Mouse (Mus musculus): ENCODE data around the gene Vmn1r18.
"Not testable (repeated sequence)": the region's sequence is repeated elsewhere in the genome, so short reads cannot be mapped to it uniquely, and the experiment has no call there.

Gene Vmn1r18

DNA sequence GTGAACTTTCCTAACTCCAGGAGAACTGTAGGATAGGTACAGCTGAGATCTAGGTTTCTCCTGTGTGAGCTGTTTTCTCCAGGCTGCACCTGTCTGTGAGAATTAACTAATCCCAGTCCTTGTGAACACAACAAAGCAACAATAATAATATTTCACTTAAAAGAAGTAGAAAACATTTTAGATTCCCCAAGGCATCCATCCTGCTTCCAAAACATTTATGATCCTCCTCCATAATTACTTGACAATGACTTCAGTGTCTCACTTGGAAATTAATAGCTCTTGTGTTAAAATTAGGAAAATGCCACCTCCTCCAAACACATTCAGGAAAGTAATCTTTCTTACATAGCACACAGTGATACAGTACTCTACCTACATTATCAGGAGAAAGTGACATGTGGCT, at the start of gene Vmn1r18:
Vmn1r18 (minus strand) TSS at position 101 of the 400 bp plus-strand sequence.
- no peak for DNase-seq

DNA sequence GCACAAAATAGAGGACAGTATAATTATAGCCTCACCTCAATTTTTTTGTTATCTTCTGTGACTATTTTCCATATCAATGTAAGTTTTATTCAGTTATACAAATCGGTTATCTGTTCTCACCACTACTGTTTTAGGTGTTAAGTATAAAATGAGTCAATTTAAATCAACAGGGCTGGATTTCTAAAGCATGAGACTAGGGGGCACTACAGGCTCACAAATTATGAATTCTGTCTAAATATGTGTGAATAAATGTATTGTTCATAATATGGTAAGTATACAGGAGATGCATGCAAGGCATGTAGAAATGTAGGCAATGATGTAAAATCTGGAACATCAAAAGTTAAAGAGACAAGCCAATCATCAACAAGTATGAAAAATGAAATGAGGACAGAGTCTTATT, 35.6 kb upstream of the Vmn1r18 start:
- DNase-seq: no peak

DNA sequence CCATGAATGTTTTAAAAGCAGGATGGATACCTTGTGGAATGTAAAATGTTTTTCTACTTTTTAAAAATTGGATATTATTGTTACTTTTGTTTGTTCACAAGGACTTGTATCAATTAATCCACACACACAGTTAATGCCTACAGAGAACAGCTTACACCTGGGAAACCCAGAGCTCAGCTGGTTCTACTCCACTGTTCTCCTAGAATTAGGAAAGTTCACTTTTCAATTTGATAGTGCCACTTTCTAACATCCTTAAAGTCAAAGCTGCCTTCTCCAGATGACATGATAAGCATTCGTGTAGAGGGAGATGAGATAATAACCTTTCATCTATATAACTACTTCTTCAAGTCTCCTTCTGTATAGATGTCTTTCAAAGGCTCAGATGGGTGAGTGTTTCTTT, 33.0 kb upstream of the Vmn1r18 start, which contains the start of gene Vmn1r20:
Vmn1r20 (plus strand) TSS at position 301 of the 400 bp plus-strand sequence.
- DNase-seq: no peak

DNA sequence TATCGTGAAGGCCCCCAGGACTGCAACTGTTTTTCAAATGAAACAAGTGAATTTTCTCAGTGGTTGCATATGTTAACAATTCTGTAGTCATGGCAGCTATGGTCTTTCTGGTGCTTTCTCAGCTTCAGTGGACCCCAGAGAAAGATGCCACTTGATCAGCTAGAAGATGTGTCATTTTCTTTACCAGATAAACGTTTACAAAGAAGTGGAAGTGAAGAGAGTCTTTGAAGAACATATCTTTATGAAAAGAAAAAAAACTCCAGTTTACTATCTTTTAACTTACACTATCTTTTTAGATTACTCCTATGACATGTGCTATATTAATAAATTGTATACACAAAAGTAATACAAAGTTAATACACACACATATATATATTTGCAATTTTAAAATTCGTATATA, 7.9 kb upstream of the Vmn1r18 start, which contains the start of gene Vmn1r19:
Vmn1r19 (plus strand) TSS at position 301 of the 400 bp plus-strand sequence.
- DNase-seq: not testable (repeated sequence)

DNA sequence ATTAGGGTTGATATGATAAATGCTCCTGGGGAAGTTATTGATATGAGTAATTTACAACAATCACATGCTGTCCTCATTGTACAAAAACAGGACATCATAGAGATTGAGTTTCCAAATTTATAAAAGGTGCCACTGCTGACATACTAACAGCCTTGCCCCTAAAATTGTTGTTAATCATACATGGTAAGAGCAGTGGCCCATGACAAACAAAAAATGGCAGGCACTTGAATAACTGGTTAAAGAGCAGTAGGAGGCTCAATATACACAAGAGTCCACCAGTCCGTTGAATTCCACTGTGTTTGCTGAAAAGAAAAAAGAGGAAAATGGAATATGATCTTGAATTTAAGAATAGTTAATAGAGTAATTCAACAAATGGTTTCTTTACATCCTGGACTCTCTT, 28.1 kb downstream of the Vmn1r18 start:
- no peak for DNase-seq

DNA sequence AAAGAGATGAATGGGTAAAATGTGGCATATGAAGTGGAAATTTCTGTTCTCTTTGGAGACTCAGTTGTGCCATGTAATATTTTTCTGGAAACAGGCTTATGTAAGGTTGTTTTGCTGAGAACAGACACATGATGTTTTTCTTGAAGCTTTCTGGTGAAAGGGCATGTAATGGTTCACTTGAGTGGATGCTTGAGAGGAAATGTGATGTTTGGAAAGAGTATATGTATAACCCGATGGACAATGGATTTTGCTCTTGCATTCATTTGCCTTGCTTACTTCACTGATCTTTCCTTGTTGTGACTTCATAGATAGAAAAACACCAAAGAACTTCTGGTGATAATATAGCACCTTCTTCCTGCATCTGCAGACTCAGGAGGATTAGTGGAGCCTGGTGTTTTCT, 29.7 kb downstream of the Vmn1r18 start:
- not testable (repeated sequence) for DNase-seq

DNA sequence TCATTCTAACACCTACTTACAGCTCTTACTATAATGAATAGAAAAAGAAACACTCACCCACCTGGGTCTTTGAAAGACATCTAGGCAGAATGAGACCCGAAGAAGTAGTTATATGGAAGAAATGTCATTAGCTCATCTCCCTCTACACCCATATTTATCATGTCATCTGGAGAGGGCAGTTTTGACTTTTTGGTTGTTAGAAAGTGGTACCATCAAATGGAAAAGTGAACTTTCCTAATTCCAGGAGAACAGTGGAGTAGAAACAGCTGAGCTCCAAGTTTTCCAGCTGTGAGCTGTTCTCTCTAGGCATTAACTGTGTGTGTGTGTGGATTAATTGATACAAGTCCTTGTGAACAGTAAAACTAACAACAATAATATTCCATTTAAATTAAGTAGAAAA, 32.0 kb downstream of the Vmn1r18 start, which contains the start of gene Vmn1r17:
Vmn1r17 (minus strand) TSS at position 101 of the 400 bp plus-strand sequence.
- no peak for DNase-seq

DNA sequence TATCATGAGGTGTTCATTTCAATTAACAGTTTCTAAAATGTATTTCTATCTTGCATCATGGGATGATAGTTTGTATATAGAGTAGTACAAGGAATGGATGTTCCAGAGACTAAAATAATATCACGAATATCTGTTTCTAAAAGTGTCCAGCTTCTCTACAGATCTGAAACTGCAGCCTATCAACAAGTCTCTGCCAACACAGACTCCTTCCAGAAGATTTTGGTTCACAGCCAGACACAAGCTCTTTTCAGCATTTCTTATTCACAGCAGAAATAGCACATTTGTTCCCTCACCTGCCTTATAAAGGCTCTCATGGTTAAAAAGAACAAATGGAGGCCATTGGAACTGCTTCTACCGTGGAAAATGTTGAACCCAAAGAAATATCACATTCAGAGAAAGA, 38.7 kb downstream of the Vmn1r18 start:
- DNase-seq: no peak

DNA sequence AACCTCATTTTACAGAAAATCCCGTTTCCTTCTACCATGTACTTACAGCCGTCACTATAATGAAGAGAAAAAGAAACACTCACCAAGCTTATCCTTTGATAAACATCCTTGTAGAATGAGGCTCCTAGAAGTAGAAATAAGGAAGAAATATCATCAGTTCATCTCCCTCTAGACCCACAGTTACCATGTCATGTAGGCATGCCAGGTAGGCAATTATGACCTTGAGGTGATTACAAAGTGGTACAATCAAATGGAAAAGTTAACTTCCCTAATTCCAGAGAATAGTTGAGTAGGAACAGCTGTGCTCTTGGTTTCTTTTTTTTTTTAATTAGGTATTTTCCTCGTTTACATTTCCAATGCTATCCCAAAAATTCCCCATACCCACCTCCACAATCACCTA, 66.2 kb downstream of the Vmn1r18 start, which contains the start of gene Vmn1r16:
Vmn1r16 (minus strand) TSS at position 101 of the 400 bp plus-strand sequence.
- no peak for DNase-seq

Data from cerebellum, adult 11-12 months (tissue).